Mouse (Mus musculus): Measurements from ENCODE around the gene 9130204L05Rik.

Gene 9130204L05Rik

GRCm38 (mm10) chr3:91090703-91091102 lies at the start of gene 9130204L05Rik:
TSS of gene 9130204L05Rik (minus strand) at chr3:91090803.
- DNase-seq (ENCODE audit: extremely low spot score) = no peak

- DNase-seq (ENCODE audit: extremely low spot score) = no peak
Observed at GRCm38 (mm10) chr3:91108696-91109095, 18.1 kb upstream of the 9130204L05Rik start.

GRCm38 (mm10) chr3:91059211-91059610 lies 31.4 kb downstream of the 9130204L05Rik start:
- no peak for DNase-seq (ENCODE audit: extremely low spot score)

- DNase-seq (ENCODE audit: extremely low spot score) = no peak
Observed at GRCm38 (mm10) chr3:91052654-91053053, 37.9 kb downstream of the 9130204L05Rik start.
